Mouse (Mus musculus) limb, embryonic 11.5 days (tissue): ENCODE data around the gene Klc2. TPM values are rescaled to one million over a fixed set of nuclear protein-coding genes. Genes with fewer than 3 reads are reported as not detected.

ENCODE experiments used
- ATAC-seq: fragments of 200-750 bp; cut with Nextera tagmentation; 2 replicates; pipeline ENCODE4 v1.8.0; 2017; ENCODE audit warnings: low read depth; ENCODE audit not compliant: insufficient number of reproducible peaks, low FRiP score, low TSS enrichment
- DNase-seq: peaks from one replicate; pipeline ENCODE4 v3.0.0-alpha.2; 2015; ENCODE audit warnings: low spot score
- H3K27ac ChIP-seq: fragments of 300-500 bp; sonication (generic); replicated peaks from 2 replicates; pipeline ENCODE4 v1.5.1; 2014; ENCODE audit warnings: low read depth, mild to moderate bottlenecking, low read length
- H3K27me3 ChIP-seq: fragments of 300-500 bp; sonication (generic); 2 replicates; pipeline ENCODE4 v1.6.1; 2014; ENCODE audit warnings: mild to moderate bottlenecking, low read length, mixed read lengths; ENCODE audit not compliant: control insufficient read depth, insufficient read depth
- H3K36me3 ChIP-seq: fragments of 300-500 bp; sonication (generic); 2 replicates; pipeline ENCODE4 v1.6.1; 2014; ENCODE audit warnings: mild to moderate bottlenecking, low read length, moderate library complexity, mixed read lengths; ENCODE audit not compliant: control insufficient read depth, insufficient read depth
- H3K4me1 ChIP-seq: fragments of 300-500 bp; sonication (generic); 2 replicates; pipeline ENCODE4 v1.6.1; 2014; ENCODE audit warnings: low read length, mixed read lengths; ENCODE audit not compliant: control insufficient read depth, insufficient read depth
- H3K4me2 ChIP-seq: fragments of 300-500 bp; sonication (generic); 2 replicates; pipeline ENCODE4 v1.6.1; 2014; ENCODE audit warnings: low read depth, mild to moderate bottlenecking, moderate library complexity; ENCODE audit not compliant: severe bottlenecking
- H3K4me3 ChIP-seq: fragments of 300-500 bp; sonication (generic); 2 replicates; pipeline ENCODE4 v1.5.1; 2014; ENCODE audit warnings: low read depth, low read length
- H3K9ac ChIP-seq: fragments of 300-500 bp; sonication (generic); 2 replicates; pipeline ENCODE4 v1.6.1; 2014; ENCODE audit warnings: mild to moderate bottlenecking, low read length
- H3K9me3 ChIP-seq: fragments of 300-500 bp; sonication (generic); 2 replicates; pipeline ENCODE4 v1.6.1; 2016; ENCODE audit warnings: low read length; ENCODE audit not compliant: control insufficient read depth
- WGBS: fragments of 180-500 bp; shearing (Covaris S2); extraction: QIAGEN DNeasy Blood & Tissue Kit; methylation state at CpG from one replicate; pipeline ENCODE4 v1.1.7; 2014; 5-methylcytosine and 5-hydroxymethylcytosine counted together
- polyA plus RNA-seq: library from polyadenylated mRNA; unstranded; fragments of >200 nt; fragmentation: Nextera tagmentation; extraction: Ambion mirVana; gene quantifications from 2 replicates; pipeline ENCODE4 v1.2.1, GENCODE M21; 2014

Klc2 gene
- polyA plus RNA-seq, 1 experiment from 2014 or later: 21.2 TPM

GRCm38 (mm10) chr19:5097521-5098362 lies 20.6 kb downstream of the Klc2 start:
- ATAC-seq: no peak; the same call in 1 of the 2 replicates
- Histone ChIP-seq H3K9me3 (no peaks in the 10 kb centered on the region), H3K27me3 (no peaks in the 10 kb centered on the region), H3K4me3 (peak overlapping the region; percentile 69), H3K27ac (peak overlapping the region; percentile 6; the same call in 1 of the 2 replicates), H3K36me3 (peaks cover 21% of the 10 kb centered on the region), H3K4me2 (peak overlapping the region; percentile 98), H3K4me1 (peaks cover 39% of the 10 kb centered on the region), H3K9ac (peak overlapping the region; percentile 88)
- WGBS: 4% methylated on average over 30 of the region's 31 CpGs
- DNase-seq: peak; percentile 44

GRCm38 (mm10) chr19:5095887-5096474 lies 22.4 kb downstream of the Klc2 start:
- Histone ChIP-seq H3K4me1 (peaks cover 39% of the 10 kb centered on the region), H3K4me2 (0 out of 2 replicates have a peak overlapping the region, but pooled peaks have one; percentile 0), H3K9me3 (no peaks in the 10 kb centered on the region), H3K36me3 (peaks cover 18% of the 10 kb centered on the region), H3K4me3 (no peak overlapping the region), H3K27ac (no peak overlapping the region), H3K9ac (no peak overlapping the region; the same call in 1 of the 2 replicates), H3K27me3 (no peaks in the 10 kb centered on the region)
- 19% methylated on average over 9 of the region's 9 CpGs for WGBS
- DNase-seq (no peak), ATAC-seq (no peak)

- H3K4me3 ChIP-seq: no peak overlapping the region
- H3K36me3 ChIP-seq: peaks cover 15% of the 10 kb centered on the region
- ATAC-seq (peak; percentile 13; the same call in 1 of the 2 replicates), DNase-seq (no peak)
- no peak overlapping the region for H3K9ac ChIP-seq
- H3K4me2 ChIP-seq: peak overlapping the region; percentile 3; the same call in 1 of the 2 replicates
- H3K27me3 ChIP-seq: no peaks in the 10 kb centered on the region
- no peaks in the 10 kb centered on the region for H3K9me3 ChIP-seq
- peaks cover 39% of the 10 kb centered on the region for H3K4me1 ChIP-seq
- 47% methylated on average over 11 of the region's 11 CpGs for WGBS
- H3K27ac ChIP-seq: no peak overlapping the region
Observed at GRCm38 (mm10) chr19:5094746-5095417, 23.5 kb downstream of the Klc2 start.

GRCm38 (mm10) chr19:5094243-5094632 lies 24.1 kb downstream of the Klc2 start:
- Histone ChIP-seq H3K9ac (no peak overlapping the region), H3K27me3 (no peaks in the 10 kb centered on the region), H3K9me3 (no peaks in the 10 kb centered on the region), H3K36me3 (peaks cover 10% of the 10 kb centered on the region), H3K27ac (no peak overlapping the region), H3K4me1 (peaks cover 40% of the 10 kb centered on the region), H3K4me2 (peak overlapping the region; percentile 3; the same call in 1 of the 2 replicates), H3K4me3 (no peak overlapping the region)
- ATAC-seq (peak; percentile 48; the same call in 1 of the 2 replicates), DNase-seq (peak; percentile 99)
- under 1% methylated on average over 21 of the region's 21 CpGs for WGBS

- no peaks in the 10 kb centered on the region for H3K9me3 ChIP-seq
- no peak overlapping the region for H3K4me3 ChIP-seq
- ATAC-seq (no peak), DNase-seq (no peak)
- H3K36me3 ChIP-seq: peaks cover 10% of the 10 kb centered on the region
- no peak overlapping the region for H3K27ac ChIP-seq
- no peak overlapping the region for H3K4me2 ChIP-seq
- WGBS: 73% methylated on average over 12 of the region's 12 CpGs
- H3K4me1 ChIP-seq: peaks cover 40% of the 10 kb centered on the region
- no peak overlapping the region for H3K9ac ChIP-seq
- H3K27me3 ChIP-seq: no peaks in the 10 kb centered on the region
Observed at GRCm38 (mm10) chr19:5093481-5094242, 24.7 kb downstream of the Klc2 start.

- no peak overlapping the region; the same call in 1 of the 2 replicates for H3K4me2 ChIP-seq
- H3K9me3 ChIP-seq: no peaks in the 10 kb centered on the region
- peaks cover 10% of the 10 kb centered on the region for H3K36me3 ChIP-seq
- ATAC-seq (no peak), DNase-seq (no peak)
- WGBS: 92% methylated on average over 10 of the region's 10 CpGs
- H3K9ac ChIP-seq: no peak overlapping the region
- no peak overlapping the region for H3K4me3 ChIP-seq
- H3K27me3 ChIP-seq: no peaks in the 10 kb centered on the region
- H3K4me1 ChIP-seq: peaks cover 35% of the 10 kb centered on the region
- H3K27ac ChIP-seq: no peak overlapping the region
Observed at GRCm38 (mm10) chr19:5092083-5092482, 26.3 kb downstream of the Klc2 start.

- WGBS: 91% methylated on average over 4 of the region's 4 CpGs
- H3K4me2 ChIP-seq: peak overlapping the region; percentile 87
- no peaks in the 10 kb centered on the region for H3K9me3 ChIP-seq
- ATAC-seq: no peak
- no peak overlapping the region for H3K27ac ChIP-seq
- peak overlapping the region; percentile 90 for H3K4me3 ChIP-seq
- peaks cover 21% of the 10 kb centered on the region for H3K27me3 ChIP-seq
- no peak for DNase-seq
- H3K36me3 ChIP-seq: peaks cover 8% of the 10 kb centered on the region
- H3K9ac ChIP-seq: no peak overlapping the region
- H3K4me1 ChIP-seq: peaks cover 26% of the 10 kb centered on the region
Observed at GRCm38 (mm10) chr19:5089324-5089723, 29.0 kb downstream of the Klc2 start.
